Mouse (Mus musculus) MN1 (cell line): ENCODE measurements around the gene Ociad2.

ENCODE experiments used
- DNase-seq: peaks from one replicate; pipeline ENCODE4 v3.0.0-alpha.2; 2016; ENCODE audit warnings: low spot score

The Ociad2 gene

DNA sequence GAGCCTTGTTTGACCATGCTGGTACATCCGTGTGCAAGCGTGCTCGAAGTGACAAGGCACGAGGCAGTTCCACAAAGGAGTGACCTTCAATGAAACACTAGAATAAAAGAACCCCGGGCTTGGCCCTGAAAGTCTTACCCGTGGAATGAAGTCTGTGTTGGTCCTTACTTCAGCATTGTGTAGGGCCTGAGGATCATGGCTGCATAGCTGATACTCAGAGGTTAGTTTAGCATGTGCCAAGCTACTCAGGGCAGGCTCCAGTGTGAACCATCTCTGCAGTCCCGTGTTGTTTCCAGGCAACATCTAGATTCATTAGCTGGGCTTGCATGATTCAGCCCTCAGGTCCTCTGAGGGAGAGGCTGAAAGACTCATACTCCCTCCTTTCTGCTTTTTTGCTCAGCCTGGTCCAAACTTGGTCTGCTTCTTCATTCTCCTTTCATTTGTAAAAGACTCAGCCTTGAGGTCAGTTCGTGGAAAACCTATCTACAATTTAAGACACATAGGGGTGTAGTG, at the start of gene Ociad2:
Gene Ociad2, minus strand, starts transcription at position 306 of the 513 bp plus-strand sequence.
- DNase-seq, result no peak

DNA sequence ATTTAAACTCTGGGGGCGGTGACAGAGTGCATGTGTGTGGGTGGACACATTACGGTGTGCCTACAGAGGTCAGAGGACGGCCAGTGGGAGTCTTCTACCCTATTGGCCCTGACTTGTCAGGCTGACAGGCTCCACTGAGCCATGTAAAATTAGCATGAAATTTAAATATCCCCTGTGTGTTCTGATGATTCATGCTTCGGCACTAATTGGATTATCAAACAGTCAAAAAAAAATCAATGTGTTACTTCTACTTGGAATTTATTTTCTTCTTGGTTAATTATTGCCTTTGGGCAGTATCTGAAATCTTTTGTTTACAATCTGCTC, 42.8 kb upstream of the Ociad2 start:
- DNase-seq, result peak; percentile 58

DNA sequence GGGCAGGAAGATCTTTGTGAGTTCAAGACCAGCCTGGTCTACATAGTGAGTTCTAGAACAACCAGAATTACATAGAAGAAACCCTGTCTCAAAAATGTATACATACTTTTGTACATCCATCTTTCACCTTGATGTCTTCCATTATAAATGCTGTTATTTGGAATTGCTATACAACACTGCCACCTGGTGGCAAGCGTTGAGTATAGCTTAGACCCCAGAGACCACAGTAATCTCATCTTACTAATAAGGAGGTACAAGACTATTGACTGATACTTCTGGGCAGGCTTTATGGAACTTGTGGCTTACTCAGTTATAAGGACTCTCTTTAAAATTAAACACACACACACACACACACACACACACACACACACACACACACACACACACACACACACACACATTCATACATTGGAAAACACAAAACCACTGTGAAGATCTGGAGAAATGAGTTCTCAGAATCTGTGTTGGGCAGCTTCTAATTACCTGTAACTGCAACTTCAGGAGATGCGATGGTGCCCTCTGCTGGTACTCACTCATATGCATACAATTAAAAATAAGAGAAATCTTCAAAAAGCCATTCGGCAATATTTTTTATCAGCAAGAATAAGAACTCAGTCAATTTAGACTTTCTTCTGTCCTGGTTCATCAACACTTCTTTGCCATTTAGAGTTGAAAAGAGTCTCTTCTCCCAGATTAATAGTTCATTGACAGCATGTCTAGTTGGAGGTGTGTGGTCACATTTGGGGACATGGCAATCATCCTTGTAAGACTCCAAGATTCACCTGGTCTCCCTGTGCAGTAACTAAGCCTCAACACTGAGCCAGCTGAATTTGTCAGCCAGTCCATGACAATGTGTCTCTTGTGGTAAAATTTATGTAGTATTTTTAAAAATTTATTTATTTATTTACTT, 42.2 kb upstream of the Ociad2 start:
- DNase-seq, result peak; percentile 80

DNA sequence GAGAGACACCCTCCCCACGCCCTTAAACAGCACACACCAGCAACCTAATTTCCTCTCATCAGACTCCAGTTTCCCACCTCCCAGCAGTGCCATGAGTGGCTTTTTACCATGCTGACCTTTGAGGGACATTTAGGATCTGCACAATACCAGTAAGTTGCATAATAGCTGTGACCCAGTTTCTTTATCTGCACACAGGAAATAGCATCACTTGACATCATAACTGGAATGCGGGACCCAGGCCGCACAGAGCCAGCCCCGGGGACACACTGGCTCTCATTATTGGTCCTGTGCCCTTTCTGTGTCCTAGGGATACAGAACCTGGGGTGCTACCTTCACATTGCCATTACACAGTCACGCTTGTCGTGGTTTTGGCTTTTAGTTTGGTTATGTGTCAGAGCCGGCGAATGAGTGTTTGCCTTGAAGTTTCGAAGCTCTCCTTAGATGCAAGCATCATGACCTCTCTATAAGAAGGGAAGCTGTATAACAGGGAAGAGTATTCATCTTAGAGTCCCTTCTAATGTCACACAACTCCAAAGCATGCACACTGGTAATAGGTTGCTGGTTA, 41.2 kb upstream of the Ociad2 start:
- DNase-seq, result no peak

DNA sequence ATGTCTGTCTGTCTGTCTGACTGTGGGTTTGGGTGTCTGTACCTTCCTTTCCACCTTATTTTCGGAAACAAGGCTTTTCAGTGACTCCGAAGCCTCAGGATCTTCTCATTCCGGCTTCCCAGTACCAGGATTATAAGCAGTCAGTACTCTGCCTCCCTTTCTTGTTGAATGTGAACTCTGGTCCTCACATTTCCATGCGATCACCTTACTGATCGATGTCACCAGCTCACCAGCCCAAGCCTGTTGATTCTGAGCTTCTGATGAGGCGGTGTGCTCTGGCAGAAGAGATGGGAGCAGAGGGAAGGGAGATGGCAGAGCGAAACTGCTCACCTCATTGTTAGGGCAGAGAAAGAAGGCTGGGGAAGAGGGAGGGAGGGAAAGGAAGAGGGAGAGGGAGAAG, 40.7 kb upstream of the Ociad2 start:
- no peak for DNase-seq

DNA sequence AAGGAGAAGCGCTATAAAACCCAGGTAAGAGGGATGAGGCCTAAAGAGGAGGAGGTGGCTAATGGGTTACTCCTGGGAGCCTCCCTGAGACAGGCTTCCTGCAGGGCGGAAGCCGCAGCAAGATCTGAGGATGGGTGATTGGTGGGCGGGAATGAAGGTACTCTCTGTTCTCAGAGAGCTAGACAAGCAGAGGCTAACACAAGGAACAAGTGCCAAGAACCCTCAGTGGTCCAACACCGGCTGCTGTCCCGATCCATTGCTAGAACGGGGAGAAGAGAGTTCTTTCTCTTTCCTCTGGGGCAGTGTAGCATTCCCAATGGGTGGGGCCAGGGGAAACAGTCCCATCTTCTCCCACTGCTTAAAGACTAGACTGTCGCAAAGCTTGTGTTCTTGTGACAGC, 40.0 kb upstream of the Ociad2 start:
- DNase-seq, result no peak

DNA sequence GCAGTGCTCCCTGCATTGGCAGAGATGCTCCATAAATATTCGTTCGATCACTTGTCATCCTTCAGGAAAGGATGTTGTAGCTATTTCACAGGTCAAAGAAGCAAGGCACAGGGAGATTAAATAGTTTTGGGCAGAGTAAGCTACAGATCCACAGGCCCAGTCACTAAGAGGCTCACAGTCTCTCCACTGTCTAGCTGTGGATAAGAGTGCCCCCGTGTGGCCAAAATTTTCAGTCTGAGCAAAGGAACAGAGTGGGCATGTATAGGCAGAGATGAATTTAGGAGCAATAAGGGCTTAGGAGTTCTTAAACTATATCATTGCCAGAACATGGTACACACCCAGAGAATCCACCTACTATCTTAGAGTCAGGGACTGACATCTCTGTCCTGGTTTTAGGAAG, 39.1 kb upstream of the Ociad2 start:
- peak; percentile 72 for DNase-seq

DNA sequence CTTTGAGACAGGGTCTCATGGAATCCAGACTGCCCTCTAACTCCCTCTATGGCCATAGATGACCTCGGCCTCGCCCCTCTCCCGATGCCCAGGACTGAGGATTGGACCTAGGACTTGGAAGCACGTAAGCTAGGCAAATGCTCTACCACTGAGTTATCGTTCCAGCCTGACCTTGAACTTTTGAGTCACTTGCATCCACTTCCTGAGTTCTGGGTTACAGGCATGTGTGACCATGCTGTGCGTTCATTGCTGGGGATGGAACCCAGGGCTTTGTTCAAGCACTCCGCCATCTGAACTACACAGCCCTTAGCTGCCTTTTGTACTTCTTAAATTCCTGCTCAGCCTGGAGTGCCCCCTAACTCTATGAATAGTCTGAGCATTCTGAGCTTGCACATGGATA, 35.7 kb upstream of the Ociad2 start:
- no peak for DNase-seq

DNA sequence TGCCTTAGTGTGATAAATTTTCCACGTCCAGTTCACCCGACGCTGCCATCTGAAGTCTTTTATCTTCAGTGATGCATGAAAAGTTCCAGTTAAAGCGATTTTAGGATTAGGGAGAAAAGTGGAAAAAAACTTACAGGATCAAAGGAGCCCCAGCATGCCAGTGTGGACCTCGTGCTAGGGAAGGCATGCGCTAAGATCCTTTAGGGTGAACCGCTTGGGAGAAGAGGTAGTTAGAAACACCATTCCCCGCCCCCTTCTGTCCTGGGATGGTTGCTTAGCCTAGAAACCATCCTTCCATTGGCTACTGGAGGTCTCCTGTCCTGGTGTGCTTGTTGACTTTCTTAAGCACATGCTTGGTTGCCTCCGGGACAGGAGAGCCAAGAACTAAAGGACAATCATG, 35.2 kb upstream of the Ociad2 start:
- DNase-seq, result no peak

DNA sequence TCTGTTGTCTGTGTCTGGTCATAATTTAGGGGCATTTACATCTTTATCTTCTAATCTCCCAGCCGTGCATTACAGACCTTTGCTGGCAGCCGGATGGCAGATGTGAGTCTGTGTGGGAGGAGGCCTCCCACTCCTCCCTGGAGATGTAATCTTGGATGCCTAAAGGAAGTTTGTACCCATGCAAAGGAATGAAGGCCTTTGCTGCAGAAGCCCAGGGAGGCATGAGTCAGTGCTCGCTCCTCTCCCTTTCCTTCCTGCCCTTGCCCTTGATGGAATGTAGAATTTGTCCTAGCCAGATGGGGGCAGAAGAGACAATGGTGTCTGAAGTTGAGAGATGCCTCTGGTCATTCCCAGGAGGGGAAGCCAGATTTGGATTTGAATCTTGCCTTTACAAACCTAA, 32.4 kb upstream of the Ociad2 start:
- DNase-seq, result peak; percentile 51

DNA sequence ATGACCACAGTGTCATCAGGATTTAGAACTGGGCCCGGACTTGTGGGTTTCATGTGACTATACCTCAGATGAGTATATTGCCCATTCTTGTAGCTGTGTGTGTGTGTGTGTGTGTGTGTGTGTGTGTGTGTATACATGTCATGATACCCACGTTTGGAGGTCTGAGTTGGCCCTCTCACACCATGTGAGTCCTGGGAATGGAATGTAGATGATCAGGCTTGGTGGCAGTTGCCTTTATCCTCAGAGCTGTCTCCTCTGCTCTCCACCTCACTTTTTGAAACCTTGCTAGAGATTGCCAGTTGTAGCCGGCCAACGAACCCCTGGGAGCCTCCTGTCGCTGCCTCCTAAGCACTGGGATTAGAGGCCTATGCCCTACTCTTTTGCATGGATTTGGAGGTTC, 31.8 kb upstream of the Ociad2 start:
- DNase-seq, result no peak

DNA sequence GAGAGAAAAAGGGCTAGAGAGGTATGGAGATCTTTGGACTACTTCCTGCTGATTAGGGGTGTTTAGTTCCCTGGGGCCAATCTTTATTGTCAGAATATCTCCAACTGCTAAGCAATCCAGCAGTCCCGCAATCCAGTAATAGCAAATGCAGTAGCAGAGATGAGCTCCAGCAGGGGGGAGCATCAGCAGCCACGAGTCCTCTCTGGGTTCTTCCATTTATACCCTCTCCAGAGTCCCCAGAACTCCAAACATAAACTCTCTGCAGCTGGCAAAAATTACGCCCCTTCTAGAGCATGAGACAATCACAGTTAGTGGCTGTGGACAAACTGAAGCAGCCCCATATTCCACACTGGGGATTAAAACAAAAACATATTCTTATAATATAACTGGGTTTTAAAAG, 28.9 kb upstream of the Ociad2 start:
- no peak for DNase-seq

DNA sequence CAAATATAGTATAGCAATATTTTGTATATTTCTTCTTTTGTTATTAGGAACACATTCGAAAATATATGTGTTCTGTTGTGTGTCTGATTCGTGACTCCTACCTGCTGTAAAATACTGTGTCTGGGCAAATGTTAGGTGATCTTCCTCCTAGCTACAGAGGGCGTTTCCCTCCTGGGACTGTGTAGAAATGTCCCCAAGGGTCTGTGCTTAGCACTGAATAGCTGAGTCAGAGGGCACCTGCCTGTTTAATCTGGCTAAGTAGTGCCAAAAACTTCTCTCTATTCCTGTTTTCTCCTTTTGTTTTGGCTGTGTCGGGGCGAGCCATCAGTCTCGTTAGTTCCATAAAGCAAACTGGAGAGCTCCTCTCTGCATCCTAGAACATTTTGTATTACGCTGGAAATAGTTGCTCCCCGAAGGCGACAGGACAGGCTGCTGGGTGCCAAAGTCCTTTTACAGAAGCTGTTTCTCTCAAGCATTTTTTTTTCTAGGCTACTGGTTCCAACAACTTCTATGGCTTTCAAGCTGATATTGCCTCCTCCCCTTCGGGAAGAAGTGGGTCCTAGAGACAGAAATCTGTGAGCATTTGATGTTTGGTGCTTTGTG, 28.1 kb upstream of the Ociad2 start:
- DNase-seq, result no peak

DNA sequence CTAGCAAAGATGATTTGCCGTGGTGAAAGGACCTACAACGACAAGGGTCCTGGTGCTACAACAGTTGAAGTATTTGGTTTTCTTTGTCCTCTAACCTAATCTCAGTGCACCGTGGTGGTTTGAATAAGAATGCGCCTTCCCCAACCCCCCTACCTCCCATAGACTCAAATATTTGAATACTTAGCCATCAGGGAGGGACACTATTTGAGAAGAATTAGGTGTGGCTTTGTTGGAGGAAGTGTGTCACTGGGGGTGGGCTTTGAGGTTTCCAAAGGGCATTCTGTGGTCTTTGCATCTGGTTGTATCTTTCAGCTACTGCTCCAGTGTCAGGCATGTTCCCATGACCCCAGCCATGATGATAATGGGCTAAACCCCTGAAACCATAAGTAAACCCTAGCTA, 27.1 kb upstream of the Ociad2 start:
- DNase-seq, result no peak

DNA sequence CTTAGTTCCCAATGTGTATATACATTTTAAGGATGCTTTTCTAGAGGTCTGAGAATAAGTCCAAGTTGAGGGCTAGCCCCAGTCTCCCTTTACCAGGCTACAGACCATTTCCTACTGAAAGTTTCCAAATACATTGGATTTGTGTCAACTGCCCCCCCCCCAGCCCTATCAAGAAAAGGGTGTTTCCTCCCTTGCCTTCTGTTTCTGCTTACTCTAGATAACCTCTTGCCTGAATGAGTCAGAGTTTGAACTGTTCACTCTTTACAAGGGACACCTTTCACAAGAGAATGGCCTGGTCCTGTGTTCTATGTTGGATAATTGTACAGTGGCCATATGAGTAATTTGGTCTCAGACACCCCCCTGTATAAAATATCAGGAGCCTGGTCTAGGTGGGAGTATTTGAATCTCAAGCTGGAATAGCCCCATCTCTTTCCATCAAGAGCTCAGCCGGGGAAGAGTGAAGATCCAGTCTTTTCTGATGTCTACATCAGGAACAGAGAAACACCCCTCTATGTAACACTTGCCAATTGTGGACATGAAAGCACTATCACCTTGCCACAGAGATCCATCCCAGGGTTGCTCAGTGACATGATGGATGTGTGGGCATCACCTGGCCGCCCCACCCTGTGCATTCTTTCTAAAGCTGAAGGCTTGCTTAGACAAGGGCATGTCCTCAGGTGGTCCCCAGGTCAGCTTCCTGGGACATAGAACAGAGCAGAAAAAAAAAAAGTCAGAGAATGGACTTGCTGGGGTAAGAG, 23.5 kb upstream of the Ociad2 start:
- DNase-seq, result no peak

DNA sequence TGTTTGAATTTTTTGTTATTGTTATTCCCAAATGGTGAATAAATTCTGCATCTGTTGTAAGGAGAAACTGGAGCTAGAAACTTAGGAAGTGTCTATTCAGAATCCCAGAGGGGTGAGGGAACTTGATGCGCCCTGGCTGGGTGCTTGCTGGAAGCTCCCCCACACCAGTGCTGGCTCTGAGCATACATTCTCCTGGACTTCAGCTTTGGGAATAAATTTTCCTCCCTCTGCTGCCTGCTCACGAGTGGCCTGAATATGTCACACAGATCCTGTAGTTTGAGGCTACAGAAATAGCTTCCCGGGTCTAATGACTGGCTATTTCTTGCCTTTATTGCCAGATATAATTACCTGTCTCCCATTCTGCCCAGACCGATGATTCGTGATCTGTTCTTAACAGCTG, 22.0 kb upstream of the Ociad2 start:
- DNase-seq, result no peak

DNA sequence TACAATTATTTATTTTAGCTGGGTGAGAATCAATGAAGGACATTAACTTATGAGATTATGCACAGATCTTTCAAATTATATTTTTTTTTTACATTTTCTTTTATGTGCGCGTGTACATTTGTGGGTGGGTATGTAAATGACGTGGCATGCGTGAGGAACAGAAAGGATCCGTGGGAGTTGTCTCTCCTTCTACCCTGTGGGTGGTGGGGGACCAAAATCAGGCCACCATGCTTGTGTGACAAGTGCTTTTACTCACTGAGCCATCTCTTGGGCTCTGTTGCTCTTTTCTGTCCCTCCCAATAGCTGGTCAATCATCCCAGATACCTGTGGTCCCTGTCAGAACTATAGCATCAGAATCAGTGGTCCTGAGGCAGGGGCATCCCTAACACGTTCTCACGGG, 21.5 kb upstream of the Ociad2 start:
- no peak for DNase-seq

DNA sequence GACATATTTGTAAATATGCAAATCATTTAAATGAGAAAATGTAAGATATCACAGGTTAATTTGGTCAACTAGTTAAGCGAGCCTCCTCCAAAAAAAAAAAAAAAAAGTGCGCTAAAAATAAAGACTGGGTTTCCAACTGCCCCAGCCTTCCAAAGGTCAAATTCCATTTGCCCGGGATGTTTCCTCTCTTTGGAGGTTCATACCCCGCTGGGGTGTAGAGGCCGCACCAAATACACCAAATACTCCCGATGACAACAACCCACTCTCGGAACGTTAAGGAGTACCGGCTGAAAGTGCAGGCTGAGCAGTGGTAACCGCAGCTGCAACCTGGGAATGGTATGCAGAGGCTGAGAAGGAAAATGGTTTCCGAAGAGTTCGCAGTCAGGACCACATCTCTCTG, 19.4 kb upstream of the Ociad2 start:
- DNase-seq, result no peak

DNA sequence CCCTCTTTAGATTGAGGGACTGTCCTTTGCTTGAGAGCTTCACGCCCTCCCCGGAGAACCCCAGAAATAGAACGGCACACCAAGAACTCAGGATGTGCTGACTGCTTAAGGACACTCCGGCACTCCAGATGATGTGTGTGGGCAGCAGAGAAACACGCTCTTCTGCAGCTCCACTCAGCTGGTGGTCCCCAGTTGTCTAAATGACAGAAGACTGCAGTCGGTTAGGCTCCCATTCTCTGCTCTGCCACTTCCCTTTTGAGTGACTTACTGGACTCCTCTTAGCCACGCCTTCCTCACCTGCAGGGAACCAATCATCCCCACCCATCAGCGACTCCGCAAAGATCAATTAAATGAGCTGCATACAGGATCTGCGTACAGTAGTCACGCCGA, 18.9 kb upstream of the Ociad2 start:
- no peak for DNase-seq

DNA sequence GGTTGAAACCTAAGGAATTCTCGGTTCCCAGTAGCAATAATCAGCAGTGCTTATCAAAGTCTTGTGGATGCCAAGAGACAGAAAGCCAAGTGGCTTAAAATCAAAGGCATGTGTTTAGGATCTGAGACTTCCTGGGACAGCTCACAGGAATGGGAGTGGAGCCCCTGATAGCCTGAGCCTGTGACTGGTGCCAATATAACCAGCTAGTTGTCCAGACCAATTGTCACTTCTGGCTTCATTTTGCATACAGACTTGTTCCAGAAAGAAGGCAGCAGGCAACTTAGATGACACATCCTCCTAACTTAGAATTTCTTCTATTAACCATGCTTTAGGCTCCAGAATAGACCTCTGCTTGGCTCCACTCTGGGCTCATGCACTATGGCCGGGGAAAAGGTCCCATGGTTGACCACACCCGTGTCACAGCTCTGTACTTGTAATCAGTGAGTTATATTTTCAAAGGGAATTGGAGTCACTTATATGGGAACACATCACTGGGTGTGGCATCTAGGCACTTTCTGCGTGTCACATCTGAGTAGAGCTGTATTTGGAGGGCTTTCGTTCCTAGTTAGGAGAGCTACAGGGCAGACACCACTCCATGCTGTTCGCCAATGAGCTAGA, 18.4 kb upstream of the Ociad2 start:
- no peak for DNase-seq

DNA sequence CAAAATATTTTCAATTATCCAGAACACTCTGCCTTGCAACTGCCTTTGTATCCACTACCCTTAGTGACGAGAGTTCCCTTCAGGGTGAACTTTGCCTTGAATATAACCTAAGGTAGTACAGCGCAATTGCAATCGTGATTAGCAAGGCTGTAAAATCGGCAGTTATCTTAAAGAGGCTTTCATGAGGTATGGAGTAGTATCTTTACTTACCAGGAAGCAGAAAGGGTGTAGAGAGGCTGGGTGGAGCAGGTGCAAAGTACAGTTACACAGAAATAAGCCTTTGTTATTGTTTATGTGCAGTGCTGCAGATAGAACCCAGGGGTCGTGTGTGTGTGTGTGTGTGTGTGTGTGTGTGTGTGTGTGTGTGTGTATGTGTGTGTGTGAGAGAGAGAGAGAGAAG, 14.6 kb upstream of the Ociad2 start:
- no peak for DNase-seq

DNA sequence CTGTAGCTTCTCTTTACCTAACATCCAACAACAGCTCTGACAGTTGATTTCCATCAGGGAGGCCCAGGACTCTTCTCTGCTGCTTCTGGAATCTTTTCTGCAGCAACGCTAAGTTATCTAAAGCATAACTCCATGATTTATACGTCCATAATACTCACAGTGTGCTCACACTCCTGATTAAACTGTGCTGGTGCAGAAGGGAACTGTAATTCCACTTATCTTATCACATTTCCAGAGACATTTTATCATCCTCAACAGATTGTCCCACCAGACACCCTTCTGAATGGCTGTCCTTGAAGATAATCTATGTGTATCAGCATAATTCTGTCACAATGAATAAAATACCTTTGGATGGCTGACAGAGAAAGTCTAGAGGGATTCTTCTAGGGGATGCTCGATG, 13.2 kb upstream of the Ociad2 start:
- DNase-seq, result no peak
